Mouse (Mus musculus) embryo, embryonic 10 days (tissue): ENCODE data around the gene Olfr155.

Experiments used
- DNase-seq: peaks from one replicate; pipeline ENCODE4 v3.0.0-alpha.2; 2015; ENCODE audit warnings: low spot score

Gene Olfr155

GRCm38 (mm10) chr4:43891247-43891646 lies 39.9 kb downstream of the Olfr155 start:
- DNase-seq: no peak

- no peak for DNase-seq
These were observed 45.8 kb downstream of the Olfr155 start for GRCm38 (mm10) chr4:43897209-43897608.

- DNase-seq: no peak
These were observed 47.8 kb downstream of the Olfr155 start for GRCm38 (mm10) chr4:43899197-43899596.

GRCm38 (mm10) chr4:43903690-43904089 lies 52.3 kb downstream of the Olfr155 start:
- DNase-seq: no peak

- DNase-seq: peak; percentile 68
These were observed 55.1 kb downstream of the Olfr155 start for GRCm38 (mm10) chr4:43906443-43906842.
